Mouse (Mus musculus) splenic B cell, adult 2 months (primary cell): Measurements from ENCODE around the gene Hsd17b2.
A peak's percentile ranks its signal among the peaks of the same experiment; 100 is the strongest.

Experiments
- DNase-seq: peaks from one replicate; pipeline ENCODE4 v3.0.0-alpha.2; 2011; ENCODE audit warnings: low read depth, low spot score
- H3K27me3 ChIP-seq: 2 replicates; pipeline ENCODE4 v1.6.1; 2012; ENCODE audit warnings: mild to moderate bottlenecking, low read length, moderate library complexity, mixed read lengths; ENCODE audit not compliant: control insufficient read depth, poor library complexity, insufficient read depth, severe bottlenecking
- H3K36me3 ChIP-seq: 2 replicates; pipeline ENCODE4 v1.6.1; 2012; ENCODE audit warnings: mild to moderate bottlenecking, low read length, moderate library complexity, mixed read lengths; ENCODE audit not compliant: control insufficient read depth, poor library complexity, insufficient read depth, severe bottlenecking

Gene Hsd17b2

DNA sequence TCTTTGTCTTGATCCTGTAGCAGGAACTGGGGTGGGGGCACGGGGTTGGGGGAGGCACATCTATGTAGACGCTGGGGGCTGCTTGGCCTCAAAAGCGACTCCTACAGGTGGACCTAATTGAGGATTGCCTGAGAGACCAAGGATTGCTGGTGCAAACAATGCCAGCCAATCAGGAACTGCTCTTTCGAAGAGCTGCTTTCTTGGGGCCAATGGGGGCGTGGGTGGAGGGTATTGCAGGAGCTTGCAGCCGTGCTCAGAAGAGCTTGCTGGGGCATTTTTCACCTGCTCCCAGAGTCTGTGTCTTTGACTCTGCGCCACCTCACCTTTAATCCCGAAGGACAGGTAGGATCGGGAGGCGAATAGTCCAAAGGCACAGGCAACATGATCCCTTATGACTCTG is 73.9 kb downstream of the Hsd17b2 start:
- no peak for DNase-seq
- H3K27me3 ChIP-seq, result no peaks in the 10 kb centered on the region
- no peaks in the 10 kb centered on the region for H3K36me3 ChIP-seq

DNA sequence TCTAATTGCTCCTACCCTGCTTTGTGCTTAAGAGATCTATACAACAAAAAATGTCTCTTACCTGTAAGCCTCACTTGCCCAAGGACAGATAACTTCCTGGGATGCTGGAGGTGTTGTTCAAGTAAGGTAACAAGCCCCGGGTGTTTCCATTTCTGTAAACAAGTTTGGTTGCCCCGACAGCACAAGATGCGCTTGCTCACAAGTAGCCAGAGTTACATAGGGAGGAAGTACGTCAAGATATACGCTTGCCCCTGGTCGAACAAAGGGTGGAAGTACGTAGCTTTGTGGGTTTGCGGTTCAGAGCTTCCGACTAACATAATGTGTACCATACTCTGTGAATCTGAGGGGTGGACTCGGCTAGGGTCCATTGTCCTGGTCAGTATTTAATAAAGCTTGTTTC is 74.4 kb downstream of the Hsd17b2 start:
- H3K27me3 ChIP-seq, result no peaks in the 10 kb centered on the region
- H3K36me3 ChIP-seq, result no peaks in the 10 kb centered on the region
- DNase-seq, result peak; percentile 15

- no peak for DNase-seq
- Histone ChIP-seq H3K36me3 (no peaks in the 10 kb centered on the region), H3K27me3 (no peaks in the 10 kb centered on the region)
Observed at GRCm38 (mm10) chr8:117778531-117779322, 77.0 kb downstream of the Hsd17b2 start.

DNA sequence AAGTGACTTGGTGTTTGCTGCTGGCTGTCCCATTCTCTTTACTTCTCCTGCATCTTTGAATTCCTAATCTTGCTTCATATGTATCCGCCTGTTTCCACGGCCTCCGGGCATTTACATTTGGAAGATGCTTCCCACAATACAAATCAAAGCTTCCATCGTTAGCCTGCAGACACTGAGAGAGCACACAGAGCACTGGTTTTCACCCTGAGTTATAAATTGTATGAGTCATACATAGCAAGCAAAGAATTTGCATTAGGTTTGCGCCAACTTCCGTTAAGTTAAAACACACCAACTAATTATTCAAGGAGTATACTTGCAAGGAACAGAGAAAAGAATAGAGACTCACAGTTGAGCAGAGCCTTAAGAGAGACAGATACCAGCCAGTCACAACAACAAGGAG is 77.6 kb downstream of the Hsd17b2 start:
- Histone ChIP-seq H3K27me3 (no peaks in the 10 kb centered on the region), H3K36me3 (no peaks in the 10 kb centered on the region)
- no peak for DNase-seq

DNA sequence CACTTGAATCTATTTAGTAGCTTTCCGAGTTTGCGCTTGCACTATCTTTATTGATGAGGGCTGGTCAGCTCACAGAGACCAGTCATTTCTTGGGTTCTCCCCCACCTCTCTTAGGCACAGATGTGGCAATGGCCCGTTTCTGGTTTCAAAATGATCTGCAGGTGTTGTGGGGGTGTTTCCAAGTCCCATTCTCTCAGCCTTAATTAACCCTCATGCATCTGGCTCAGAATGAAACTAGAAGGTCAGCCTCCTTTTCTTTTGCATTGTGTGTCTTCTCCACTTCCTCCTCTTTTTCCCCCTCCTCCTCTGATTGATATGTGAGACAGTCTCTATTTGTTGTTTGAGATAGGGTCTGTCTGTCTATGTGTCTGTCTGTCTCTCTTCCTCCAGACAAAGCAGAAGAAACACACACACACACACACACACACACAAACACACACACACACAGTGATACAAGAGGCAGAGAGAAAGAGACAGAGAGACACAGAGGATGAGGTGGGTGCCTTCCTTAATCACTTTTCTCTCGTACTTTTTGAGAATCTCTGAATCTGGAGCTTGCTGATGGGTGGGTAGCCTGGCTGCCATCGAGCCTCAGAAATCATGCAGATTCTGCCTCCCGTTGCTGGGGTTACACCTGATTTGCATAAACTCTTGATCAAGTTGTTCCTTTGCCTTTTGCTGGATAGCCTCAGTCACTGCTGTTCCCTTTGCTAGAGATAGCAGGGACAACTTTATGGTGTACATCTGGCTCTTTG is 79.8 kb downstream of the Hsd17b2 start:
- peak; percentile 15 for DNase-seq
- no peaks in the 10 kb centered on the region for H3K36me3 ChIP-seq
- H3K27me3 ChIP-seq, result no peaks in the 10 kb centered on the region

DNA sequence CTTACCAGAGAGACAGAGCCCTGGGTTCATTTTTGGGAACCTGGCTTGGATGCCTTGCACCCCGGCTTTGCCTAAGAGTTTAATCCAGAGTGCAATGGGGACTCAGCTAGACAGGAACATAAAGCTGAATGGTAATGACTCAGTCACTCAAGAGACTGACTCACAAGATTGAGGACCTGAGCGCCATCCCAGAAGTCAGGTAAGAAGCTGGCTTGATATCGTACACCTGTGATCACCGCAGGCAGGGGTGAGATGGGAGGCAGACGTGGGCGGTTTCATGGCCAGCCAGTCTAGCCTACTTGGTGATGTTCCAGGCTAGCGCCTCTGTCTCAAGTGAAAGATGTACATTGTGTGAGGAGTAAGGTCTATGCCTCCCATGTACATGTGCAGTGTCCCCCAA is 81.3 kb downstream of the Hsd17b2 start:
- DNase-seq, result no peak

DNA sequence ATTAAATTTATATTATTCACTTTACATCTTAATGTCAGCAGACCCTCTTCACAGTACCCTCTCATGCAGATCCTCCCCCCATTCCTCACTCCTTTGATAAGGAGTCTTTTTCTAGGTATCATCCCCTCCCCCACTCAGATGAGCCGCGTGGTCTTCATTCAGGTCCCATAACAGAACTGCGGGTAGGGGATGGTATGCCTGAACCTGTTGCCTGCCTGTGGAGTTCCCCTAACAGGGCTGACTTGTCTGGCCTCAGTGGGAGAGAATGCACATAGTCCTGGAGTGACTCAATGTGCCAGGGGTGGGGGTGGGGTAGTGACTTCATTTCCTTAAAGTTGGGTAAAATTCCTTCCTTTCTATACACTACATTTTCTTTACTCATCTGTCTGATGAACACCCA is 84.7 kb downstream of the Hsd17b2 start:
- peaks cover 9% of the 10 kb centered on the region for H3K36me3 ChIP-seq
- no peaks in the 10 kb centered on the region for H3K27me3 ChIP-seq
- DNase-seq, result no peak

More for the DNA sequence above, 81.3 kb downstream of the Hsd17b2 start:
- Histone ChIP-seq H3K27me3 (no peaks in the 10 kb centered on the region), H3K36me3 (peaks cover 1% of the 10 kb centered on the region; the same call in 1 of the 2 replicates)

GRCm38 (mm10) chr8:117792616-117793144 is 91.0 kb downstream of the Hsd17b2 start:
- Histone ChIP-seq H3K36me3 (peaks cover 17% of the 10 kb centered on the region), H3K27me3 (no peaks in the 10 kb centered on the region)
- DNase-seq, result no peak

GRCm38 (mm10) chr8:117794581-117794980 is 92.9 kb downstream of the Hsd17b2 start:
- no peaks in the 10 kb centered on the region for H3K27me3 ChIP-seq
- no peak for DNase-seq
- peaks cover 16% of the 10 kb centered on the region for H3K36me3 ChIP-seq

GRCm38 (mm10) chr8:117796464-117796863 is 94.8 kb downstream of the Hsd17b2 start:
- peaks cover 8% of the 10 kb centered on the region for H3K36me3 ChIP-seq
- no peak for DNase-seq
- H3K27me3 ChIP-seq, result no peaks in the 10 kb centered on the region

DNA sequence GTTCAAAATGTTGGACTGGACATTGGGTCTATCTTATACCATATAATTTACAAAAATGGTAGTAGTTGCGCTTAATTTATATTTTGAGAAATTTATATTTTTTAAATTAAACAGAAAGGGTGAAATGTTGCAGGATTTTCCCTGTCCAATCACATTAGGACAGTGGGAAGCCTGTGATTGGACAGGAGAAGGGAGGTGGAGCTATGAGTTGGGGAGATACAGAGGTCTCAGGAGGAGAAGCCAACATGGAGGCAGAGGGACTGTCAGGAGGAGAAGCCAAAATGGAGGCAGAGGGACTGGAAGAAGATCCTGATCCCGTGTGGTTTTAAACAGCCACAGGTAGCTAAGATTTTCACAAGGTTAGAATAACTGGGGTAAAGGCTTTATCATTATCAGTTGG is 96.4 kb downstream of the Hsd17b2 start:
- no peaks in the 10 kb centered on the region for H3K27me3 ChIP-seq
- DNase-seq, result no peak

DNA sequence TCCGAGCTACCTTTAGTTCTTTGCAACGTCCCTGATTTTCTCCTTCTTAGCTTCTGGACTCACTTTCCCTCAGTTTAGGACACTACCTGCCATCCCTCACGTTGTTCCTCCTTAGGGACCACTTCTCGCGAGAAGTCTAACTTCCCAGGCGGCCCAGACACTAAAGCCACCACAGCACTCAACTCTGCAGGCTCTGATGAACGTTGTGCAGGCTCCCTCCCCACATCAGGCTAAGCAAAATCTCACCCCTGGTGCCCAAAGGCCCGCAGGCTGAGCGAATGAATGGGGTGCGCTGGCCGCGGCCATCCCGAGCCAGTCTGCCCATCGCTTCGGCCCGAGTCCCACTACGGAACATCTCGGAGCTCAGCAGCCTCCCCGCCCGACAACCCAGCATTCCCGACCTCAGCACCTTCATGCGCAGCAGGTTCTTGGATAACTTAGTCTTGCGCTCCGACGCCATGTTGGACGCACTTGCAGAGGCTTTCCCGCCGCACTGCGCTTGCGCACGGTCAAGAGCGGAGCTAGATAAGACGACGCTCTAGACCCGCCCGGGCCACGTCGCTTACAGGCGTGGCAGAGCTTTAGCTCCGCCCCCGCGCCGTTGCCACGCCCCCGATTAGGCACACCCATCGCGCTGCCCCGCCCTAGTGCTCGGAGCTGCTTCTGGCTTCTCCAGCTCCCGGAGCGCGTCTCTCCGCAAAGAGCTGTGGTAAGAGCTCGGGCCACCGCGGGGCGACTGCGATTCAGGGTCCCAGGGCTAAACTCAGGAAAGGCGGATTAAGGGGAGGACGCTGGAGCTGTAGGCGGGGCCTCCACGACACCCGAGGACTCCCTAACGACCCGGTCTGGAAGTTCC is 100.0 kb downstream of the Hsd17b2 start, which contains the start of gene Mphosph6:
TSS of gene Mphosph6 (minus strand) at position 501 of the 856 bp plus-strand sequence.
- Histone ChIP-seq H3K36me3 (peaks cover 2% of the 10 kb centered on the region; the same call in 1 of the 2 replicates), H3K27me3 (no peaks in the 10 kb centered on the region)
- DNase-seq, result peak; percentile 98

More for the DNA sequence above, 96.4 kb downstream of the Hsd17b2 start:
- H3K36me3 ChIP-seq, result peaks cover 2% of the 10 kb centered on the region

DNA sequence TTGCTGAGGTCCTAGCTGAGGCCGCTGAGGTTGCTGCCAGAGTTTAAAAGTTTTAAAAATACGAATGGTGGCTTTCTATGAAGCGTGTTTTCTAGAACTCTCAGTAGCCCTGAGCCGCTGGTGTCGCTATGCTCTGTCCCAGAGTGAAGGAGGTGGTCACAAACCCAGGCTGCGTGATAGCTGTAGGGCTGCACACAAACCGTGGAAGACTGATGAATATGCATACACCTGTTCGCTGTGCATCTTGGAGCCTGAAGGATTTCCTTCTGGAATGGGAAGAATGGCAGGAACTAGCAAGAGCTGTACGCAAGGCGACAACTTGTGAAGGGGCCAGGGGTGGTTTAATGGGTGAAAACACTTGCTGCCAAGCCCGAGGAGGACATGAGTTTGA is 100.6 kb downstream of the Hsd17b2 start:
- Histone ChIP-seq H3K27me3 (no peaks in the 10 kb centered on the region), H3K36me3 (peaks cover 2% of the 10 kb centered on the region; the same call in 1 of the 2 replicates)
- DNase-seq, result no peak

DNA sequence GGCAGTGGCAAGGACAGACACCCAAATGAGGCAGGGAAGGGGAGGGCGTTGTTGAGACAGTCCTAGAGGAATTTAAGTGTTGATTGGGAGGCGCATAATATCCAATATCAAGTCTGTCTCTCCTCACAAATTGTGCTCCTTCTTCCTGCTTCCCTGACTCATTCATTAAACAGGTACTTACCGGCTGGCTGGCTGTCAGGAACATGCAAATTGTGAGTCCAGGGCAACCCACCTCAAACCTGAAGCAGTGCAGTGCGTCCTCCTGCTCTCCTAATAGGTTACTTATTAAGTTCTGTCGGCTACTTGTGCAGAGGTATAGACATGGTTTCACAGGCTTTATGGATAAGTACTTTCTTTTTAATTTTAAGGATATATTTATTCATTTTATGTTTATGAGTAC is 103.7 kb downstream of the Hsd17b2 start:
- Histone ChIP-seq H3K27me3 (no peaks in the 10 kb centered on the region), H3K36me3 (no peaks in the 10 kb centered on the region)
- DNase-seq, result no peak
